Mouse (Mus musculus): ENCODE measurements around the gene Ttll9. TPM values are rescaled to one million over a fixed set of nuclear protein-coding genes. Genes with fewer than 3 reads are reported as not detected.

Gene Ttll9
- polyA plus RNA-seq, 1 experiment: 4.6 TPM

- peak overlapping the region; percentile 87 for H3K4me3 ChIP-seq (replicated peaks; ENCODE audit: insufficient read depth, low read depth, low read length)
- no peaks in the 10 kb centered on the region for H3K27me3 ChIP-seq (ENCODE audit: control insufficient read depth, insufficient read depth, low read length)
- no peak for TF ChIP-seq POLR2A (IDR thresholded peaks at IDR 0.05; ENCODE audit: borderline replicate concordance, insufficient read depth, low read length)
- H3K27ac ChIP-seq (ENCODE audit: insufficient read depth, low read length): peak overlapping the region; percentile 76
- peak; percentile 60 to 69 for DNase-seq
- WGBS: 2% methylated on average over 4 of the region's 4 CpGs
- peaks cover 26% of the 10 kb centered on the region for H3K4me1 ChIP-seq (ENCODE audit: control insufficient read depth, insufficient read depth, low read length)
Measured at GRCm38 (mm10) chr2:153032973-153033372, 70.7 kb downstream of the Ttll9 start.

- peak overlapping the region; percentile 87 for H3K4me3 ChIP-seq (replicated peaks; ENCODE audit: insufficient read depth, low read depth, low read length)
- H3K4me1 ChIP-seq (ENCODE audit: control insufficient read depth, insufficient read depth, low read length): peaks cover 32% of the 10 kb centered on the region
- TF ChIP-seq POLR2A (IDR thresholded peaks at IDR 0.05; ENCODE audit: borderline replicate concordance, insufficient read depth, low read length) (peak; percentile 4; the same call in 1 of the 2 replicates), CTCF (IDR thresholded peaks at IDR 0.05; ENCODE audit: borderline replicate concordance, insufficient read depth, low read depth, low read length) (no peak)
- 5% methylated on average over 5 of the region's 5 CpGs for WGBS
- H3K27ac ChIP-seq (ENCODE audit: insufficient read depth, low read length): peak overlapping the region; percentile 76
- H3K27me3 ChIP-seq (ENCODE audit: control insufficient read depth, insufficient read depth, low read length): no peaks in the 10 kb centered on the region
- peak; percentile 75 to 88 for DNase-seq
Measured at GRCm38 (mm10) chr2:153033545-153034230, 71.4 kb downstream of the Ttll9 start.

GRCm38 (mm10) chr2:153036690-153037089 lies 74.4 kb downstream of the Ttll9 start:
- H3K4me1 ChIP-seq (ENCODE audit: control insufficient read depth, insufficient read depth, low read length): peaks cover 50% of the 10 kb centered on the region
- peak overlapping the region; percentile 43 for H3K4me3 ChIP-seq (replicated peaks; ENCODE audit: insufficient read depth, low read depth, low read length)
- no peaks in the 10 kb centered on the region for H3K27me3 ChIP-seq (ENCODE audit: control insufficient read depth, insufficient read depth, low read length)
- peak overlapping the region; percentile 12; the same call in 1 of the 2 replicates for H3K27ac ChIP-seq (ENCODE audit: insufficient read depth, low read length)
- no peak for DNase-seq
- 5% methylated on average over 2 of the region's 2 CpGs for WGBS
- TF ChIP-seq CTCF (IDR thresholded peaks at IDR 0.05; ENCODE audit: borderline replicate concordance, insufficient read depth, low read depth, low read length) (no peak), POLR2A (IDR thresholded peaks at IDR 0.05; ENCODE audit: borderline replicate concordance, insufficient read depth, low read length) (no peak)

- peaks cover 79% of the 10 kb centered on the region for H3K4me1 ChIP-seq (ENCODE audit: control insufficient read depth, insufficient read depth, low read length)
- H3K4me3 ChIP-seq (replicated peaks; ENCODE audit: insufficient read depth, low read depth, low read length): no peak overlapping the region
- no peaks in the 10 kb centered on the region for H3K27me3 ChIP-seq (ENCODE audit: control insufficient read depth, insufficient read depth, low read length)
- H3K27ac ChIP-seq (ENCODE audit: insufficient read depth, low read length): peak overlapping the region; percentile 75
- TF ChIP-seq CTCF (IDR thresholded peaks at IDR 0.05; ENCODE audit: borderline replicate concordance, insufficient read depth, low read depth, low read length): no peak
- no peak for TF ChIP-seq POLR2A (IDR thresholded peaks at IDR 0.05; ENCODE audit: borderline replicate concordance, insufficient read depth, low read length)
- peak; percentile 56 to 68 for DNase-seq
- 5% methylated on average over 3 of the region's 3 CpGs for WGBS
Measured at GRCm38 (mm10) chr2:153043886-153044285, 81.6 kb downstream of the Ttll9 start.

- WGBS: 2% methylated on average over 8 of the region's 8 CpGs
- no peaks in the 10 kb centered on the region for H3K27me3 ChIP-seq (ENCODE audit: control insufficient read depth, insufficient read depth, low read length)
- H3K4me3 ChIP-seq (replicated peaks; ENCODE audit: insufficient read depth, low read depth, low read length): no peak overlapping the region
- peak overlapping the region; percentile 42 for H3K27ac ChIP-seq (ENCODE audit: insufficient read depth, low read length)
- H3K4me1 ChIP-seq (ENCODE audit: control insufficient read depth, insufficient read depth, low read length): peaks cover 73% of the 10 kb centered on the region
- TF ChIP-seq POLR2A (IDR thresholded peaks at IDR 0.05; ENCODE audit: borderline replicate concordance, insufficient read depth, low read length) (no peak), CTCF (IDR thresholded peaks at IDR 0.05; ENCODE audit: borderline replicate concordance, insufficient read depth, low read depth, low read length) (no peak)
- DNase-seq: peak; percentile 61 to 72
Measured at GRCm38 (mm10) chr2:153045884-153046299, 83.6 kb downstream of the Ttll9 start.

GRCm38 (mm10) chr2:153047828-153048465 lies 85.7 kb downstream of the Ttll9 start:
- Histone ChIP-seq H3K27me3 (ENCODE audit: control insufficient read depth, insufficient read depth, low read length) (no peaks in the 10 kb centered on the region), H3K4me3 (replicated peaks; ENCODE audit: insufficient read depth, low read depth, low read length) (no peak overlapping the region), H3K4me1 (ENCODE audit: control insufficient read depth, insufficient read depth, low read length) (peaks cover 71% of the 10 kb centered on the region), H3K27ac (ENCODE audit: insufficient read depth, low read length) (peak overlapping the region; percentile 85)
- TF ChIP-seq POLR2A (IDR thresholded peaks at IDR 0.05; ENCODE audit: borderline replicate concordance, insufficient read depth, low read length) (no peak), CTCF (IDR thresholded peaks at IDR 0.05; ENCODE audit: borderline replicate concordance, insufficient read depth, low read depth, low read length) (peak; percentile 77)
- 14% methylated on average over 17 of the region's 17 CpGs for WGBS
- peak; percentile 75 to 79 for DNase-seq

GRCm38 (mm10) chr2:153049288-153049996 lies 87.2 kb downstream of the Ttll9 start:
- TF ChIP-seq CTCF (IDR thresholded peaks at IDR 0.05; ENCODE audit: borderline replicate concordance, insufficient read depth, low read depth, low read length) (no peak), POLR2A (IDR thresholded peaks at IDR 0.05; ENCODE audit: borderline replicate concordance, insufficient read depth, low read length) (peak; percentile 71; the same call in 1 of the 2 replicates)
- Histone ChIP-seq H3K27ac (ENCODE audit: insufficient read depth, low read length) (peak overlapping the region; percentile 92), H3K27me3 (ENCODE audit: control insufficient read depth, insufficient read depth, low read length) (no peaks in the 10 kb centered on the region), H3K4me1 (ENCODE audit: control insufficient read depth, insufficient read depth, low read length) (peaks cover 74% of the 10 kb centered on the region), H3K4me3 (replicated peaks; ENCODE audit: insufficient read depth, low read depth, low read length) (peak overlapping the region; percentile 12)
- peak; percentile 97 to 98 for DNase-seq
- WGBS: 6% methylated on average over 9 of the region's 9 CpGs
